Comparison of ENCODE assay signal across 8 mouse cellular contexts in genomic region chr8:104394801-104395702, GRCm38 (mm10). TPM values are rescaled to one million over a fixed set of nuclear protein-coding genes. Genes with fewer than 3 reads are reported as not detected.
DNase-seq lines count a peak whose midpoint lies in the region; ATAC-seq and TF ChIP-seq lines count a peak whose summit lies in the region.

No protein-coding gene starts in this region.

- TF ChIP-seq EP300 in liver, postnatal 0 days (IDR thresholded peaks at IDR 0.05; ENCODE audit: low read depth) = no peak

- peaks cover 3% of the 10 kb centered on the region for H3K27me3 ChIP-seq in Patski
- H3K27me3 ChIP-seq in heart, embryonic 13.5 days (replicated peaks) = no peaks in the 10 kb centered on the region
- no peaks in the 10 kb centered on the region for H3K27me3 ChIP-seq in kidney, embryonic 15.5 days
- H3K27me3 ChIP-seq in liver, postnatal 0 days (ENCODE audit: insufficient read depth, low read length) = peaks cover 6% of the 10 kb centered on the region
- H3K27me3 ChIP-seq in neural tube, embryonic 11.5 days (ENCODE audit: control insufficient read depth, insufficient read depth, low read length) = no peaks in the 10 kb centered on the region

- peak; percentile 61 for DNase-seq in 416B (ENCODE audit: low read depth)
- no peak for DNase-seq in Patski (ENCODE audit: low read depth, low spot score)
- DNase-seq in liver, postnatal 0 days = peak; percentile 44
- DNase-seq in neural tube, embryonic 11.5 days (ENCODE audit: low spot score) = peak; percentile 60
- peak; percentile 11 to 18 for DNase-seq in thymus, postnatal 10 days (ENCODE audit: low spot score in 2 of 2)

- H3K4me3 ChIP-seq in cortical plate, adult 2 months (ENCODE audit: insufficient read depth, low read length) = peak overlapping the region; percentile 64
- peak overlapping the region; percentile 88 for H3K4me3 ChIP-seq in heart, embryonic 13.5 days
- peak overlapping the region; percentile 86 for H3K4me3 ChIP-seq in kidney, embryonic 15.5 days (replicated peaks)
- peak overlapping the region; percentile 67 for H3K4me3 ChIP-seq in liver, postnatal 0 days (ENCODE audit: low read depth, low read length)
- peak overlapping the region; percentile 78 for H3K4me3 ChIP-seq in neural tube, embryonic 11.5 days (ENCODE audit: low read depth, low read length)

- POLR2A ChIA-PET in Patski (lab: Charles Lee) = interaction anchor here (1.1 kb wide), 2 partner anchors 12 to 17 kb away, joined by 3 read pairs; no protein-coding TSS in a partner anchor

- H3K4me2 ChIP-seq in heart, embryonic 13.5 days = peak overlapping the region; percentile 99
- peak overlapping the region; percentile 79 for H3K4me2 ChIP-seq in kidney, embryonic 15.5 days
- H3K4me2 ChIP-seq in liver, postnatal 0 days (ENCODE audit: low read depth, low read length) = peak overlapping the region; percentile 96
- peak overlapping the region; percentile 97 for H3K4me2 ChIP-seq in neural tube, embryonic 11.5 days (ENCODE audit: low read depth)

- under 1% methylated on average over 74 of the region's 82 CpGs for WGBS in heart, embryonic 13.5 days
- WGBS in kidney, embryonic 15.5 days = under 1% methylated on average over 79 of the region's 82 CpGs
- under 1% methylated on average over 62 of the region's 82 CpGs for WGBS in liver, postnatal 0 days (ENCODE audit: insufficient replicate concordance)
- WGBS in neural tube, embryonic 11.5 days = 1% methylated on average over 59 of the region's 82 CpGs

- H3K4me1 ChIP-seq in cortical plate, adult 2 months (ENCODE audit: control insufficient read depth, insufficient read depth, low read length) = peaks cover 1% of the 10 kb centered on the region; the same call in 1 of the 2 replicates
- peaks cover 26% of the 10 kb centered on the region for H3K4me1 ChIP-seq in heart, embryonic 13.5 days
- H3K4me1 ChIP-seq in kidney, embryonic 15.5 days = peaks cover 24% of the 10 kb centered on the region
- peaks cover 11% of the 10 kb centered on the region for H3K4me1 ChIP-seq in liver, postnatal 0 days (ENCODE audit: insufficient read depth)
- H3K4me1 ChIP-seq in neural tube, embryonic 11.5 days (ENCODE audit: control insufficient read depth, insufficient read depth, low read length) = peaks cover 7% of the 10 kb centered on the region; the same call in 1 of the 2 replicates

- TF ChIP-seq POLR2A in cortical plate, adult 2 months (IDR thresholded peaks at IDR 0.05; ENCODE audit: extremely low read depth, insufficient read depth, low read length) = no peak

- no peaks in the 10 kb centered on the region for H3K36me3 ChIP-seq in heart, embryonic 13.5 days
- no peaks in the 10 kb centered on the region for H3K36me3 ChIP-seq in kidney, embryonic 15.5 days
- H3K36me3 ChIP-seq in liver, postnatal 0 days (replicated peaks; ENCODE audit: insufficient read depth, low read length) = no peaks in the 10 kb centered on the region
- no peaks in the 10 kb centered on the region for H3K36me3 ChIP-seq in neural tube, embryonic 11.5 days (ENCODE audit: control insufficient read depth, insufficient read depth, low read length)

- peak overlapping the region; percentile 97 for H3K9ac ChIP-seq in heart, embryonic 13.5 days
- H3K9ac ChIP-seq in kidney, embryonic 15.5 days = peak overlapping the region; percentile 91
- peak overlapping the region; percentile 77 for H3K9ac ChIP-seq in liver, postnatal 0 days (replicated peaks)
- peak overlapping the region; percentile 82 for H3K9ac ChIP-seq in neural tube, embryonic 11.5 days (ENCODE audit: low read length)

- peak; percentile 69 for ATAC-seq in Patski
- peak; percentile 30 for ATAC-seq in heart, embryonic 13.5 days (ENCODE audit: extremely low read depth, insufficient number of reproducible peaks, low FRiP score, low TSS enrichment)
- ATAC-seq in kidney, embryonic 15.5 days (replicated peaks; ENCODE audit: low FRiP score) = peak; percentile 81
- ATAC-seq in liver, postnatal 0 days = peak; percentile 80
- peak; percentile 75 for ATAC-seq in neural tube, embryonic 11.5 days (ENCODE audit: insufficient read depth, low FRiP score, low TSS enrichment)

- TF ChIP-seq CTCF in Patski (IDR thresholded peaks at IDR 0.05) = no peak
- TF ChIP-seq CTCF in cortical plate, adult 2 months (IDR thresholded peaks at IDR 0.05; ENCODE audit: extremely low read depth, insufficient read depth, low read length) = no peak
- no peak for TF ChIP-seq CTCF in liver, postnatal 0 days (IDR thresholded peaks at IDR 0.05; ENCODE audit: low read depth)

- 0 out of 2 replicates have a peak, but pooled peaks cover 3% of the 10 kb centered on the region for H3K9me3 ChIP-seq in heart, embryonic 13.5 days
- H3K9me3 ChIP-seq in kidney, embryonic 15.5 days (replicated peaks) = no peaks in the 10 kb centered on the region; the same call in 1 of the 2 replicates
- no peaks in the 10 kb centered on the region for H3K9me3 ChIP-seq in liver, postnatal 0 days (ENCODE audit: low read length)
- no peaks in the 10 kb centered on the region for H3K9me3 ChIP-seq in neural tube, embryonic 11.5 days (ENCODE audit: control insufficient read depth, low read length)

- in situ Hi-C loops in Patski (cut with MboI; ENCODE audit: low pct_unique_long_range_greater_than_20kb) = no loop called here

- peak overlapping the region; percentile 95 for H3K27ac ChIP-seq in cortical plate, adult 2 months (ENCODE audit: insufficient read depth, low read length)
- peak overlapping the region; percentile 68 for H3K27ac ChIP-seq in heart, embryonic 13.5 days (replicated peaks)
- H3K27ac ChIP-seq in kidney, embryonic 15.5 days = peak overlapping the region; percentile 89
- H3K27ac ChIP-seq in liver, postnatal 0 days (ENCODE audit: low read depth) = peak overlapping the region; percentile 71
- H3K27ac ChIP-seq in neural tube, embryonic 11.5 days (ENCODE audit: low read depth, low read length) = peak overlapping the region; percentile 44

- CTCF ChIA-PET in Patski (lab: Charles Lee) = interaction anchor here (1.9 kb wide), 1 partner anchor 12 kb away, joined by 7 read pairs; no protein-coding TSS in a partner anchor

RNA-seq across cellular contexts. Expression of gene Cmtm4, which starts 0.6 kb away (rescaled TPM):
- 39.8 TPM for polyA plus RNA-seq in Patski (2021)
- 45.7 and 46.2 TPM in 2 replicates for polyA plus RNA-seq in cortical plate, adult 2 months (2012; rRNA removed)
- polyA plus RNA-seq in heart, embryonic 13.5 days (2015; fragmentation: Nextera tagmentation; extraction: Ambion mirVana) = 1.2 and 1.6 TPM in 2 replicates
- 3.9 and 4.1 TPM in 2 replicates for polyA plus RNA-seq in kidney, embryonic 15.5 days (2015; fragmentation: Nextera tagmentation; extraction: Ambion mirVana)
- 0.94 and 1.1 TPM in 2 replicates for polyA plus RNA-seq in liver, postnatal 0 days (2015; fragmentation: Nextera tagmentation; extraction: Ambion mirVana)
- polyA plus RNA-seq in neural tube, embryonic 11.5 days (2014; fragmentation: Nextera tagmentation; extraction: Ambion mirVana) = 2.8 and 3.2 TPM in 2 replicates

RNA-seq across cellular contexts. Expression of gene Dync1li2, which starts 47.8 kb away (rescaled TPM):
- polyA plus RNA-seq in Patski (2021) = 93.1 TPM
- 161 and 170 TPM in 2 replicates for polyA plus RNA-seq in cortical plate, adult 2 months (2012; rRNA removed)
- 45.0 and 51.1 TPM in 2 replicates for polyA plus RNA-seq in heart, embryonic 13.5 days (2015; fragmentation: Nextera tagmentation; extraction: Ambion mirVana)
- 59.5 and 62.6 TPM in 2 replicates for polyA plus RNA-seq in kidney, embryonic 15.5 days (2015; fragmentation: Nextera tagmentation; extraction: Ambion mirVana)
- polyA plus RNA-seq in liver, postnatal 0 days (2015; fragmentation: Nextera tagmentation; extraction: Ambion mirVana) = 7.7 and 8.4 TPM in 2 replicates
- polyA plus RNA-seq in neural tube, embryonic 11.5 days (2014; fragmentation: Nextera tagmentation; extraction: Ambion mirVana) = 78.2 and 82.2 TPM in 2 replicates

RNA-seq across cellular contexts. Expression of gene Cmtm3, which starts 55.8 kb away (rescaled TPM):
- polyA plus RNA-seq in Patski (2021) = 120 TPM
- 19.8 and 20.4 TPM in 2 replicates for polyA plus RNA-seq in cortical plate, adult 2 months (2012; rRNA removed)
- 95.9 and 100 TPM in 2 replicates for polyA plus RNA-seq in heart, embryonic 13.5 days (2015; fragmentation: Nextera tagmentation; extraction: Ambion mirVana)
- 152 and 174 TPM in 2 replicates for polyA plus RNA-seq in kidney, embryonic 15.5 days (2015; fragmentation: Nextera tagmentation; extraction: Ambion mirVana)
- 24.9 and 25.0 TPM in 2 replicates for polyA plus RNA-seq in liver, postnatal 0 days (2015; fragmentation: Nextera tagmentation; extraction: Ambion mirVana)
- 84.6 and 90.8 TPM in 2 replicates for polyA plus RNA-seq in neural tube, embryonic 11.5 days (2014; fragmentation: Nextera tagmentation; extraction: Ambion mirVana)

Comparison
In these comparisons a context has a peak if more than half of its experiments do, and no peak if none do; other contexts are left out.
1. ATAC-seq: peak in every context shown above with its lines; median percentile 81 in kidney, embryonic 15.5 days; 80 in liver, postnatal 0 days; 75 in neural tube, embryonic 11.5 days; 69 in Patski; 30 in heart, embryonic 13.5 days.
2. H3K27ac ChIP-seq: peak in every context shown above with its lines; median percentile 95 in cortical plate, adult 2 months; 89 in kidney, embryonic 15.5 days; 71 in liver, postnatal 0 days; 68 in heart, embryonic 13.5 days; 44 in neural tube, embryonic 11.5 days.